ENCODE assay signal across 10 mouse cellular contexts in the genomic region with DNA sequence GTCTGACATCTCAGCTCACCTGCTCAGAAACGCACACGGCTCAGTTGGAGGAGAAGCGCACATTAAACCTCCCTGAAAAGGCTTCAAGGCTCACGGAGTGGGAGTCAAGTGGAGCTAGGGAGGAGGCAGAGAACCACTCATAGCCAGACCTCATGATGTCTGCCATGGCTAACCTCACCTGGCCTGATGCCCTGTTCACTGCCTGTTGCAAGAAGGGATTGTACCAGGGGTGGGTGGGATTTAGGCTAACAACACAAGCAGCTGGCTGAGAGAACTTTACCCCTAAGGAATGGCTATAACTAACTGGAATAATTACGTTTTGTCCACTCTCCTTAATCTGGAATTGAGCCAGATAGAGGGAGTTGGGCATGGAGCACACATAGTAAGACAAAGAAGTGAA. TPM values are rescaled to one million over a fixed set of nuclear protein-coding genes. Genes with fewer than 3 reads are reported as not detected.
DNase-seq lines count a peak whose midpoint lies in the region; ATAC-seq lines count a peak whose summit lies in the region.
"Had no signal": no experiment of that assay in that cellular context is flagged by ENCODE, and none has a peak within 500 bp of the region (broad histone marks: within the 10 kb centered on the region; RNA-seq: fewer than 3 reads in every experiment).

No protein-coding gene starts in this region.

- no peaks in the 10 kb centered on the region for H3K9me3 ChIP-seq in heart, embryonic 10.5 days
- H3K9me3 ChIP-seq: stomach, embryonic 15.5 days had no signal

- no peaks in the 10 kb centered on the region for H3K27me3 ChIP-seq in heart, embryonic 10.5 days (ENCODE audit: insufficient read depth, poor library complexity, severe bottlenecking)
- H3K27me3 ChIP-seq: stomach, embryonic 15.5 days had no signal

- H3K27ac ChIP-seq in heart, embryonic 10.5 days: peak overlapping the region; percentile 67
- H3K27ac ChIP-seq: stomach, embryonic 15.5 days had no signal

- ATAC-seq in monocyte, adult 5-6 weeks (replicated peaks; ENCODE audit: insufficient number of reproducible peaks, low FRiP score, low TSS enrichment, poor library complexity, severe bottlenecking): no peak
- ATAC-seq: activated CD4-positive, CD25-positive, alpha-beta regulatory T cell, adult 4 months had no signal

- H3K4me1 ChIP-seq in heart, embryonic 10.5 days: peaks cover 12% of the 10 kb centered on the region
- H3K4me1 ChIP-seq: stomach, embryonic 15.5 days had no signal

- WGBS in heart, embryonic 10.5 days: 75% methylated on average over 5 of the region's 5 CpGs

- peak; percentile 57 for DNase-seq in gastrocnemius, adult 18-20 months (ENCODE audit: low spot score)
- no peak for DNase-seq in gastrocnemius, postnatal 4 days (ENCODE audit: low spot score in 2 of 2)
- DNase-seq in cerebellum, adult 11-12 months: peak; percentile 64
- DNase-seq in heart, embryonic 10.5 days (ENCODE audit: low spot score): no peak
- DNase-seq in lung, adult 18-20 months: peak; percentile 57 to 72
- DNase-seq in spleen, postnatal 14 days (ENCODE audit: low spot score in 2 of 2): no peak
- no peak for DNase-seq in spleen, postnatal 36 days (ENCODE audit: low spot score in 2 of 2)

- no peaks in the 10 kb centered on the region for H3K36me3 ChIP-seq in heart, embryonic 10.5 days
- H3K36me3 ChIP-seq: stomach, embryonic 15.5 days had no signal

- peak overlapping the region; percentile 10; the same call in 1 of the 2 replicates for H3K4me3 ChIP-seq in heart, embryonic 10.5 days
- H3K4me3 ChIP-seq: stomach, embryonic 15.5 days had no signal

RNA-seq across cellular contexts. Expression of a gene that starts 0.6 kb away (rescaled TPM):
- total RNA-seq in gastrocnemius, adult 18-20 months (2021): 10 to 100 TPM; 19.9 to 20.8 TPM
- 10 to 100 TPM; 21.3 to 22.5 TPM for total RNA-seq in gastrocnemius, postnatal 4 days (2021)
- polyA plus RNA-seq in heart, embryonic 10.5 days (2016; fragmentation: Nextera tagmentation; extraction: Ambion mirVana): 1.9 and 5.1 TPM in 2 replicates
- total RNA-seq in monocyte, adult 5-6 weeks (2017): not detected in 3 replicates
- polyA plus RNA-seq: activated CD4-positive, CD25-positive, alpha-beta regulatory T cell, adult 4 months had no signal

RNA-seq across cellular contexts. Expression of a gene that starts 52.6 kb away (rescaled TPM):
- under 1 TPM; 0.14 to 0.66 TPM for total RNA-seq in gastrocnemius, adult 18-20 months (2021)
- total RNA-seq in gastrocnemius, postnatal 4 days (2021): 1 to 10 TPM; 1.1 to 1.3 TPM
- polyA plus RNA-seq in heart, embryonic 10.5 days (2016; fragmentation: Nextera tagmentation; extraction: Ambion mirVana): 2.4 and 2.6 TPM in 2 replicates
- total RNA-seq in monocyte, adult 5-6 weeks (2017): not detected in 3 replicates
- polyA plus RNA-seq: activated CD4-positive, CD25-positive, alpha-beta regulatory T cell, adult 4 months had no signal

Comparison
In these comparisons a context has a peak if more than half of its experiments do, and no peak if none do; other contexts are left out.
1. DNase-seq: peak in gastrocnemius, adult 18-20 months (single experiment), cerebellum, adult 11-12 months (single experiment) and lung, adult 18-20 months (2 of 2); none in gastrocnemius, postnatal 4 days (0 of 2), heart, embryonic 10.5 days (single experiment), spleen, postnatal 14 days (0 of 2) and spleen, postnatal 36 days (0 of 2).
2. RNA of a gene that starts 0.6 kb away (total RNA-seq): 21.3 to 22.5 TPM in gastrocnemius, postnatal 4 days and 19.9 to 20.8 TPM in gastrocnemius, adult 18-20 months; not detected in monocyte, adult 5-6 weeks; every median in the first group is over 10 times any median in the second.